Mouse (Mus musculus) urinary bladder, postnatal 4 days (tissue): ENCODE data around the gene Hoxa3.

Experiments
- DNase-seq, 2 experiments: peaks; one replicate each; pipeline ENCODE4 v3.0.0; 2021 to 2022; ENCODE audit warnings: low spot score in 2 of 2

The Hoxa3 gene

DNA sequence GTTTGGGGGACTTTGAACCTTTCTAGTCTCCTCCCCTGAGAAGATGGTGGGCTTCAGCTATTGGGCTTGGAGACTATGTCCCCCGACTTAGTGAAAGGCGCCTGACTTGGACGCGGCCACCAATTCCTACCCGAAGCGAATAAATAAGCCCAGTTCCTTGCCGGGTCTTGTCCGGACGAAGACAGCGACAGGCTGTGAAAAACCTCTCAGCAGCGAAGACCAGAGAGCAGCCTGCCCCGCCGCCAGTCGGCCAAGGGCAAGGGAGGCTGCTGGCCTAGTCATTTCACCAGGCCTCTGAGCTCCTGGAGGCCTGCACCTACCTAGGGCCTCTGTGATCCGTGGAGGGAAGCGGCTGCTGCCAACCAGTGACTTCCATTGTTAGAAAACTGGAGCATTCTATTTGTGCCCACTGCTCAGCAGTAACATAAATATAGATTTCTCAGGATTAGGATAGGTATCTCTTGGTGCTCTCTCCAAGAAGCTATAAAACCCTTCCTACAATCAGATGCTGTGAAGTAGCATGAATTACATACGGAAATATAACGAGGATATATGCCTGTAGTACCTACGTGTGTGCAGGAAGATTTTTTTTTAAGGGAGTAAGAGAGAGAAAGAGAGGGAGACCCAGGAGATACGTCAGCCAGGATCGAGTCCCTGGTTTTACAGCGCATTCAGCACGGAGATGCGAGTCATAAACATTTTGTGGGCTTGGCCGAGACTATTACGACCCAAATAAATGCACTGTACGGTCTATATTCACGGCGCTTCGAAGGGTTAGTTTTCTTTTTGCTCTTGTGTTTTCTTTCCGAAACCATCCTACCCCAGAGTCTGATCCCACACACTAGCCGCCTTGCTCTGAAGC lies 7.1 kb upstream of the Hoxa3 start:
- no peak for DNase-seq

DNA sequence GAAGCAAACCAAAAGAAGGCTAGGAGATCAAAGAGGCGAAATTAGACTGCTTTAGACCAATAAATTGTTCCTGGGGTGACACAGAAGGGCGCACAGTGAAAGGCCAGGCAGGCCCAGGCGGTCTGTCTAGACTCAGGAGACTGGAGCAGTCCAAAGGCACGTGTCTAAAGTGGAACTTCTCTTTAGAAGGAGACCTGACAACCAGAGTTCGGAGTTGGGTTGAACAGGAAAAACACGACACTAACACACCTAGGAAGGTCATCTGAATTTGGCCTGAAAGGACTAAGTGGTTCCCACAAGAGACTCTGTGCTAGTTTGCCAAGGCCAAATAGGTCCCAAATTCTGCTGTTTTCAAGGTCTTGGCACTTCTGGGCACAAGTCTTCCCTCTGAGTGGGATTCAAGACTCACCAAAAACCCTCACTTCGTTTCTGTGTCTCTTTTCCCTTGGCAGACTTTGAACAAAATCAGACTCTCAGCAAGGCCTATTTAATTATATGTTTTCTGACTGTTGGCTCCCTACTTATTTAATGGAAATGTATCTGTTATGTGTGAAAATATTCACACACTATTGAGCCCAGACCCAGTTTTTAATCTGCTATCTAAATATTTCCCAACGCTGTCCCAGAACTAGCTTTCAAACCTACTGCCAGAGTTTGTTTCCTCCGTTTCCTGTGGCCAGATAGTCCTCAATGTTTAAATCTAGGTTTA lies 6.3 kb upstream of the Hoxa3 start:
- DNase-seq = no peak

DNA sequence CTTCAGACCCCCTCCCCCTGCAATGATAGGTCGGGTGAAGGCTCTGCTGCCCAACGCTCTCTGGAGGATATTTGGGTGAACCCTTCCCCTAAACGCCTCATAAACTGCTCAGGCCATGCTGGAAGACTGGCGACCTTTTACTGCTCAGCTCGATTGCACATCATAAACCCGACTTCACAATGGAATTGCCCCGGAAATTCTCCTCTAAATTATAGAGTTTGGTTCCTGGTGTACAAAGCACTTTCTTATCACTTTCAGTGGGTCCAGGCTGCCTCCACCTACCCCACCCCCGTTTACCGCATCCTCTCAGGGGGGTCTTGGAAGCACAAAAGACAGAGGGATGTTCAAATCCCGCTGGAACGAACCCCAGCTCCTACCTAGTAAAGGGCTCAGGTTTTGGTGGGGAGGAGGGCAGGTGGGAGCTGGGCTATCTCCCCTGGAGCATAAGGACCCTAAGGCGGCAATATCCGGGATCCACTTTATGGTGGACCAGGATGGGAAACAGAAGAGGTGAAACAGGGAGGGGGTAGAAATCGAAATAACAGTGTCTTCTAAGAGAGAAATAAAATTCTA lies 5.6 kb upstream of the Hoxa3 start:
- no peak for DNase-seq

DNA sequence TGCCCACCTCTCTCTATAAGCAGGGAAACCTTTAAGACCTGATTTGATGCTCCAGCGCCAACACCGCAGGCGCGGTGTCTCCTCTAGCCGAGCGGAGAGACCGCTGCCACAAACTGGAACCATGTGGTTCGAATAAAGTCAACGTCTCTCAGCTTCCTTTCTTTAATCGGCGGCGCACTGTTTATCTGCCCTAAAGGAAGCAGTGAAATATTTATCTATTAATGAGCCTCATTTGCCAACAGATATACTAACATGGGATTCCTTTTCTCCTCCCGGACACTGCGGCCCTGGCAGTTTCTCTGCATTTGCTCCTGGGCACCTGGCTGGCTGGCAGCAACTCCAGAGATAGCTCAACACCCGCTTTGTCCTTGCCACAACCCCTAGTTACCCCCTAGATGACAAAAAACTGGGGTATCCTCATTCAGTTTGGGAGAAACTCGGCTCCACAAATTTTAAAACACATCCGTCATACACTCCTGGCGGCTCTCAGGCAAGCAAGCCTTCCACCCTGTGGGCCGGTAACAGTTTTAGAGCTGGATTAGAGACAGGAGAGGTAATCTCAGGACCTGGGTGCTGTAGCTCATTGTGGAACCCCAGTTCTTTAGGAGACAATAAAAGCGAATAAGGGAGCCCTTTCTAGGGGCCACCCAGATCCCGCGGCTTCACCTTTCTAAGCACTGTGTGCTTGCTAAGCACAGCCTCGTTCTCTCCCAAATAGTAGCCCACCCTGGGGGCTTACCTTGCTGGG lies 4.9 kb upstream of the Hoxa3 start:
- DNase-seq = peak in 1 of 2 experiments; percentile 16

DNA sequence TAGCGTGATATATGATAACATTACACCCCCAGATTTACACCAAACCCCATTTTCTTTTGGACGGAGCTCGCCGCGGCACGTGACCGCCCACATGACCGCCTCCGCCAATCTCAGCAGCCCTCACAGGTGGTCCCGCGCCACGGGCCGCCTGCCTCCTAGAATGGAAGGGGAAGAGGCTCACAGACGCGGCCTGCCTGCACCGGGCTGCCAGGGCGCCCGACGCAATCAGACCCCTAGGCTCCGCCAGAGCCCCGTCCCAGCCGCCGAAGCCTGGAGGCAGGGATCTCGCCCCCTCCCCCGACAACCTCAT lies 4.3 kb upstream of the Hoxa3 start:
- DNase-seq = peak; percentile 80 to 83

DNA sequence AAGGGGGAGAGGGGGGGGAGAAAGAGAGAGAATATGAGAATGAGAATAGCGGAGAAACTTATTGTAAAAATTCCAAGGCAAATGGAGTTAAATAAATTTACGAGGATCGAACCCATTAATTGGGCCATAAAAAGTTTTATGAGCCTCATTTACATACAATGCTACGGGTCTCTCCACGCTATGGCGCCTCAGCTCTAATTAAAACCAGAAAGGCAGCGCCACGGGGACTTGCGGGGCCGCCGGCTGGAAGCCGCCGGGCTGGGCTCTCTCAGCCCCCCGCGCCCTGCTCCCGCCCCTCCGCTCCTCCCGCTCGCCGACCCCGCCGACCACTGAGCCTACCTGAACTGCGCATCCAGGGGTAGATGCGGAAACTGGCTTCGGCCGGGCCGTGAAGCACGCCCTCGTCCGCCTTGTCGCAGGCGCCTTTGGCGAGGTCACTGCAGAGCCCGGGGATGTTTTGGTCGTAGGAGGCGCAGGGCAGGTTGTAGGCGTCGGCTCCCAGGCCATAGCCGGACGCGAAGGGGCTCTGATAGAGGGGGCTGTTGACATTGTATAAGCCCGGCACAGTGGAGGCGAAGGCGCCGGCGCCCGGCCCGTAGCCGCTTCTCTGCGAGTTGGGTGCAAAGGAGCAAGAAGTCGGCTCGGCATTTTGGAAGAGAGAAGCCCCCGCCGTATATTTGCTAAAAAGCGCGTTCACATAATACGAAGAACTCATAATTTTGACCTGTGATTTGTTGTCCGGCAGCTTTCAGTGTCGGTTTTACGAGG lies 3.7 kb upstream of the Hoxa3 start:
- DNase-seq = peak; percentile 33 to 59

DNA sequence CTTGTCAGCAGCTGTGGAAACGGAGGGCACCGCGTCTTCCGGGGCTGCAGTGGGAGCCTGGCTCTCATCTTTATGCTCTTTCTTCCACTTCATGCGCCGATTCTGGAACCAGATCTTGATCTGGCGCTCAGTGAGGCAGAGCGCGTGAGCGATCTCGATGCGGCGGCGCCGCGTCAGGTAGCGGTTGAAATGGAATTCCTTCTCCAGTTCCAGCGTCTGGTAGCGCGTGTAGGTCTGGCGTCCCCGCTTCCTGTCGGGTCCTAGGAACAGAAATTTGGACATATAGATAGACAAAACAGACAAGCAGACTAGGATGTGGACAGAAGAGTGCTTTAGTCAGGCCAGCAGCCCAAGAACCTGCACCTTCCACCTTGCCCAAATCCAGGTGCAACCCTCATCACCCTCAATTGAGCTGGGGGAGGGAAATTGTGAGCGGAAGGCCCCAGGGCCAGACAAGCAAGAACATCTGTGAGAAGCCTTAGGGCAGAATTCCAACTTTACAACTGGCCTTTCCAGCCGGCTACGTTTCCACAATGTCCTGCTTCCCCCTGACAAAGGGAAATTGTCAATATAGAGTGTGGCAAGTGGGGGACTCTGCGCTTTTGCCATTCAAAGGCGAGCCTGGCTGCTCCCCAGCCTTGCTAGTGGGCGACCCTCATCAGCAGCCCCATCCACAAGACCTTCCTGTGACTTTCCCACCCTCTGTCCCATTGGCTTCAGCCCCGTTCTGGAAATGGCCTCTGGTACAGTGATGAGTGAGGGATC lies 2.8 kb upstream of the Hoxa3 start:
- DNase-seq = peak; percentile 19 to 58

DNA sequence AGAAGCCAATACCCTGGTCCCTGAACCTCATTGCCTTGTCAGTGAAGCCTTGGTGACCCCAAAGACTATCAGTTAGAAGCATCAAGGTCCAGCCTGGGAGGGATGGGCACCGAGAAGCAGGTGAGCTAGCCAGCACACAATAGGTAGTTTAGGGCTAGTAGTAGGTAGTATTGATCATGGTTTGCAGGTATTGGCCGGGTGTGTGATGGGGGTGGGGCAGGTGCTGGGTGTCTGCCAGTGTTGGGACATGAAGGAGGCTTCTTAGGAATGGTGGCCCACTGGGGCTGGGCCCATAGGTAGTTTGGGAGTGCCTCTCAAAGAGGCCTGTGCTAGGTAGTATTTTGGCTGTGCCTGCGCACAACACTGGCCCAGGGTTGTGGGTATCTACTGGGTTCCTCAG lies 1.9 kb upstream of the Hoxa3 start:
- peak in 1 of 2 experiments; percentile 17 for DNase-seq

DNA sequence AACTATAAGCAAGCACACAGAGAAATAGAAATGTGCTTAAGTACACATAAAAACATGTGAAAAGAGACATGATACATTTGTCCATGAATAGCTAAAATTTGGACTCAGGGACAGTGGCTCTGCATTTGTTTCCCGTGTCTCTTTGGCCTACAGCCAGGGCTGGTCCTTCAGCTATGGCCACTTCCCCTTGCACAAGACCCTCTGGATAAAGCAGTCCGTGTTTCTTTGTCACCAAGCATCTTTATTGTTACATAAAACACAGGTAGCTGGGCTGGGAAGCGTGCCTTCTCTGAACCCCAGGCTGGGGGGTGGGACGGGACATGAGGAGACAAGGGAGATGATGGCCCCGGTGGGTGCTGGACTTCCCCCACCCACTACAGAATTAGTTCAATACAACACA lies 1.1 kb upstream of the Hoxa3 start:
- DNase-seq = no peak

DNA sequence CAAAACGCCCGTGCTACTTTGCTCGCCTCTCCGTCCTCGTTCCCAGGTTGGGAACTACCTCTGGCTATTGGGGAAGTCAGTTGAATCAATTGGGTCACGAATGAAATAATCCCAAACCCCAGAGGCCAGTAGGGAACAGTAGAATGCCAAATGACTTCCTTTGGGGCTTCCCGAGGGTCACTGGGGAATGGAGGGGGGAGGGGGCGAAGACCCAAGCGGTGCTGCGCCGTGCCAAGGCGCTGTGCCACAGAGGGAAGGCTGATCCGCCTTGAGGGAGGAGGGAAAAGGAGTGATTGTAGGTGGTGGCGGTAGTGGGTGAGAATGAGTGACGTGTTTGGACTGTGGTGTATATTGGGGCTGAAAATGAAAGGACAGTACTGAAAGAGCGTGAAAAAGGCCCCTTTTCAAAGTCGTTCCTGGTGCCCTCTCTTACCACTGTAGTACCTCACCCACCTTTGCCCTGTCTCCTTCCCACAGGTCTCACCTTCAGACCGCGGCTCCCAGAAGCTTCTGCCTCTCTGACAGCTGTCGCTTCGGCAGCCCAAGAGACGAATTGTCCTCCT lies 499 bp downstream of the Hoxa3 start:
- DNase-seq = peak in 1 of 2 experiments; percentile 18

DNA sequence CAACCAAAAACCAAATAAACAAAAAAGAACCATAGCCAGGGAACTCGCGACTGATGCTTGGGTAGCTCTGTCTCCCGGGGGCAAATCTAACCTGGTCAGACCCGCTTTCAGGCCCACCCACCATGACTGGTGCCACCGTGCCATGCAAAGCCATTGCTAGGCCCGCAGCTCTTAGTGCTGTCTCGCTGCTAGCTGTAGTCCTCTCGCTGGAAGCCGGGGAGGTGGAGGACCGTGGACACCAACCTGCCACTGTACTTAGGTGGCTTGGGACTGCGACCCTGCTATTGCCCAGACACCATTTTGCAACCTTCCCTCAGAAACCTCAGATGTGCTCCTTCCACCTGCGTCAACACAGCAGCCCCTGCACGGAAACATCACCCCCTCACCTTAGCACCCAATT lies 1.2 kb downstream of the Hoxa3 start:
- DNase-seq = peak; percentile 19 to 59

DNA sequence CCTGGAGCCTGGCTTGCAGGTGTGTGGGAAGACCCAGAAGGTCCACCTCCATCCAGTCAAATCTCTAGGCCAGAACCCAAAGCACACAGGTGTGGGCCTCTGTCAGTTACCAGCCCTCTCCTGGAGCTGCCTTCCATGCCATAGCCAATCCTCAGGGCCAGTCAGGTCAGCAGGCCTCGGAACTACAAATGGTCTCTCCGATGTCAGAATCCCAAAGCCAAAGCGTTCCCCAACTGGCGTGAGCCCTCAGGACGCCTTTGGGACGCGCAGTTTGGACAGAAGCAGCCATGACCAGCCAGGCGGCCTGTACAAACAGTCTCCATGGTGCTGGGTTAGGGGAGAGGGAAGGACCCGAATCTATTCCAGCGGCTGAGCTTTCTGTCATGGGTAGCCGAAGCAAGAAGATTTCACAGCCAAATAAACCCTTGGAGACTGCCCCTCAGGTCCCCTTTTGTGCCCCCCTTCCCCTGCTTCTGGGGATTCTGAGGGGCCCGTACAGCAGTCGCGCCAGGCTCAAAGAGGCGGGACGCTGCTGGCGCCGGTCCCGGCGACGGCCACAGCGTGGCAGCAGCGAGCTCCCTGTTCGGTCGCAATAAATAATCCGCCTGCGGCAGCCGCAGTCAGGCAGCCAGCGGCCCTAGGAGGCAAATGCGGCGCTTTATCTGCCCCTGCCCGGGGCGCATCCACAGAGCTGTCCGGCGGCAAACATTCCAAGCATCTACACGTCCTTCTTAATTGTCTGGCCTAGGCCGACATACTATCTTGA lies 1.8 kb downstream of the Hoxa3 start:
- peak; percentile 73 to 81 for DNase-seq

DNA sequence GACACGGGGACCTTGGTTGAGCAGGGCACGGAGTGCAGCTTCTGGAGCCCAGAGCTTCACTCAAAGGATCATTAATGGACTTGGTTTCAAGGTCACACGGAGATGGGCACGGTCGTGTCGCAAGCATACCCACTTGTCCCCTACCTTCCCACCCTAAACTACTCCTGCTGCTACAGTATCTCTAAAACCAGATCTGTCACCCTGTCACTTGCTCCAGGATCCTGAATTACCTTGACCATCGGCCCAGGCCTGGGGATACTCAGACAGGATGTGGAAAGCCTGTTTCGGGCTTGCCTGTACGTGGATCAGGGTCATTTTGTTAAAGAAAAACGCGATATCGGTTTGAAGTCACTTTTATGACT lies 3.5 kb downstream of the Hoxa3 start:
- peak in 1 of 2 experiments; percentile 16 for DNase-seq

DNA sequence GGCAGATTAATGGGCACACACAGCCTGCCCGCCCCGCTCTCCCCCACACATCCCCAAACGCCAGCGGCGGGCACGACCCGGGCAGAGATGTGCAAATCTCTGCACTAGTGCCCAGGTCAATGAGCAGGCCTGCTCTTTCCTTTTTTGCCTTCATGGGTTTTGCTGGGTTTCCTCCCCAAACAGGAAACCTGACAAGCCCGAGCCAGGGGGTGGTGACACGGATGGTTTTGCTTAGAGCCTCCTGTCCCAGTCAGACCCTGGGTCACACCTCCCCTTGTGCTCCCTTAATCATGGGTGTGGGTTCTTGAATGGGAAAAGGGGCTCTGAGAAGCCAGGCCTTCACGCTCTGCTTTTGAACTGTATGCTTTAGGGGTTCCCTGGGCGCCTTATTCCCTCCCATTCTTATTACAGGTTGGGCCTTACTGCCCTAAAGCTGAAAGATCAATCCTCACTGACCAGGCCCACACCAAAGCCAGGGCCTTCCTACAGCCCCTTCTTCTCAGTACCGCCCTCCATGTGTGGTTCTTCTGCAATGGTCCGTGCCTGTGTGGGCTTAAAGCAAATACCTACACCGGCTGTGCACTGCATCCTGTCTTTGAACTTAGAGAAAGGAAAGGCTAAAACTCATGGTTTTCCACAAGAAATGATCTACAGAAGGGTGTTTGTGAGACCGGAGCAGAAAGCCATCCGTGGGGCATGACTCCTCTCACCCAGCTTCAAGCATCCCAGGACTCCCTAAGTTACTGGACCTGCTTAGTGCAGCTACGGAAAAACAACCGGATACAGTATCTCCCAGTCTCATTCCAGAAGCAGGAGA lies 4.1 kb downstream of the Hoxa3 start:
- DNase-seq = no peak

DNA sequence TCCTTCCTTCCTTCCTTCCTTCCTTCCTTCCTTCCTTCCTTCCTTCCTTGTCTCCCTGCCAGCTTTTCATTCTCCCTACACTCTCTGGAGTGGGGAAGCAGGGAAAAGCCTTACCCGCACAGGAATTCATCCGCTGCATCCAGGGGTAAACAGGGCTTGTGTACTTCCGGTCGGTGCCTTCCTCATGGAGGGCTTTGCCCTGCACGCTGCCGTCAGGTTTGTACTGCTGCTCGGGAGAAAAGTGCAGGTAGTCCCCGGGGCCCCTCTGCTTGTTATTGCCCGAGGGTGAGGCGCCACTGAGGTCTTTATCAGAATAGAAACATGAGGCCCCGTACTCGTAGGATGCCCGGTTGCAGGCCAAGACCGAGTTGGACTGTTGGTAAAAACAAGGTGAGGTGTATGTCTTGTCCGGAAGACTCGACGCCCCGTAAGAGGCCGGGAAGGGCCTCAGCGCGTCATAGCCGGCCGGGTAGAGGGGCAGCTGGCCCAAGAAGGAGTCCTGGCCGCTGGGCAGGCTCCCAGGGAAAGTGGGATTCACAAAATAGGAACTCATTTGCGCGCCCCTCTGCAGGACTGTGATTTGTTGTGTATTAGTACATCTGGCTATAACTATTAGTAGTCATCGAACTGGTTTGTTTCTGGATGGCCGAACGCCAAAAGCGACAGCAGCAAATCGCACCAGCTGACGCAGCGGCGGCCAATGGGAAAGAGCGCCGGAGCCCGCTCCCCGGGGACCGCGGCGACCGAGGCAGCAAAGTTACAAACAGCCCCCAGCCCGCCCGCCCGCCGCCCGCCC lies 4.9 kb downstream of the Hoxa3 start, which contains the start of gene Hoxa6:
Gene Hoxa6, minus strand, starts transcription at position 651 of the 796 bp plus-strand sequence.
- no peak for DNase-seq

DNA sequence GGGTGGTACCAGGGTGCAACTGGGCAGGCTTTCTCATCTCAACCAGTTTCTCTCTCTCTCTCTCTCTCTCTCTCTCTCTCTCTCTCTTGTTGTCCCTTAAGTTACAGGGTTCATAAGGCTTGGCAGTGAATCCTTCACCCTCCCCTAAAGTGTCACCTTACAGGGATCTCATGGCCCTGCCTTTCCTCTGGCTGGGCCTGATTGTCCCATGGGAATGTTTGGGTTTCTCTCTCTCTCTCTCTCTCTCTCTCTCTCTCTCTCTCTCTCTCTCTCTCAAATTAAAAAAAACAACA lies 5.5 kb downstream of the Hoxa3 start:
- DNase-seq = no peak

DNA sequence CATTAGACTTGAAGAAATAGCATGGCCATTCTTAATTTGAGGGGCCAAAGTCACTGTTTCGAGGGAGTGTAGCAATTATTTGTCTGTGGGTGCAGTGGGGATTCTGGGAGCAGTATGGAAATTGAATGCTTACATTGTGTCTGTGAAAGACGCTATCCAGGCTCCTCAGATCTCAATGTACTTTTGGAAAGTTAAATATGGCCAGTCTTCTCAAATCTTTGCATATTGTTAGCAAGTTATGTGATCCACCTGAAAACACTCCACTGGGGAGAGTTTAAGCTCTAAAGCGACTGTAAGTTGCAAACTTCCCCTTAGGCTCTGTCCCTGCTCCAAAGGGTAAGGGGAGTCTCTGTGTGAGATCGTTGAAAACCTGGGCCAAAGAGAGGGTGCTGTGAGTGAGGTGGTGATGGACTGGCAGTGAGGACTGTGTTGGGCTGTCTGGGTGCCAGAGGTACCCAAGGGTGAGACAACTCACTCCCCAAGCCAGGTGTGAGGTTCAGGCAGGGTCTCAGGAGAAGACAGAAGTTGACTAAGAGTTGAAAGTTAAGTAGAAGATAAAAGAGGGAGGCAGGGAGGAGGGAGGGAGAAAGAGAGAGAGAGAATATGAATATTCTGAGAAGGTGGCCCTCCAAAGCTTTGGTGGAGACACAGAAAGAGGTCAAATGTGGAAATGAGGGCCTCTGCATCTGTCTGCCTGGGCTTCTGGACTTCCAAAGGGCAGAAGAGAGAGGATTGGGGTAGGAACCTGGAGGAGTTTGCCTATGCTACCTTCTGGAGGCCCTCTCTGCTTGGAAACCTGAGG lies 6.1 kb downstream of the Hoxa3 start:
- DNase-seq = no peak
